13 mouse cellular contexts compared by ENCODE assay signal in the genomic region with DNA sequence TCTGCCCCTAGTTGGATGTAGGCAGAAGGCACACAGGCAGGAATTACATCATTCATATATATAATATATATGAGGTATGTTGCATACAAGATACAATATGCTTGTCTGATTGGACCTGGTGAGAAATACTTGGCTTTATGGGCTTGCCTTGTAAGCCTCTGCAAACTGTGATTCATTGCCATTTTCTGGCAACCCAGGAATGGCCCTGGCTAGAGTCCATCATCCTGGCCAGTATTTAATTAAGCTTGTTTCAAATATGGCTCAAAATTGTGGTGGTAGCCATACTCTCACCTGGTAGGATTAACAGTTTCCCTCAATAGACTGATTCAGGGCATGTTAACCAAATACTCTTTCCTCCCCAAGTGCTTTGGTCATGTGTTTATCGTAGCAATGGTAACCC. TPM values are rescaled to one million over a fixed set of nuclear protein-coding genes. Genes with fewer than 3 reads are reported as not detected.
DNase-seq lines count a peak whose midpoint lies in the region; TF ChIP-seq lines count a peak whose summit lies in the region.
"Had no signal": no experiment of that assay in that cellular context is flagged by ENCODE, and none has a peak within 500 bp of the region (broad histone marks: within the 10 kb centered on the region; RNA-seq: fewer than 3 reads in every experiment).

No protein-coding gene starts in this region.

- WGBS in thymus, adult 2 months: 97% methylated on average over 1 of the region's 1 CpGs

- no peaks in the 10 kb centered on the region for H3K27me3 ChIP-seq in thymus, adult 2 months (ENCODE audit: control insufficient read depth, insufficient read depth, low read length)
- H3K27me3 ChIP-seq: limb, embryonic 15.5 days had no signal

- peak overlapping the region; percentile 51; the same call in 1 of the 2 replicates for H3K27ac ChIP-seq in embryonic fibroblast, embryonic 13.5 days (ENCODE audit: insufficient read depth, low read length)
- H3K27ac ChIP-seq in thymus, adult 2 months (ENCODE audit: control insufficient read depth, insufficient read depth, low read length): no peak overlapping the region
- H3K27ac ChIP-seq: forebrain, embryonic 10.5 days; hindbrain, embryonic 14.5 days; limb, embryonic 15.5 days had no signal

- DNase-seq in MN1 (ENCODE audit: low spot score): peak; percentile 28
- DNase-seq in adrenal gland, adult 2 months: peak; percentile 81
- DNase-seq in cerebellum, adult 18-20 months: peak; percentile 82 to 86
- DNase-seq in thymus, adult 2 months: no peak
- DNase-seq in urinary bladder, postnatal 36 days (ENCODE audit: low spot score in 2 of 2): no peak
- DNase-seq in gastrocnemius, postnatal 10 days: no peak
- DNase-seq: kidney, postnatal 14 days; layer of hippocampus, adult 9-11 months; lung, embryonic 14.5 days had no signal

- TF ChIP-seq POLR2A in embryonic fibroblast, embryonic 13.5 days (IDR thresholded peaks at IDR 0.05; ENCODE audit: low read depth, low read length): no peak
- TF ChIP-seq POLR2A in thymus, adult 2 months (IDR thresholded peaks at IDR 0.05; ENCODE audit: control insufficient read depth, extremely low read depth, insufficient read depth, low read length, poor library complexity): no peak

- peaks cover 54% of the 10 kb centered on the region for H3K36me3 ChIP-seq in thymus, adult 2 months (ENCODE audit: control insufficient read depth, insufficient read depth, low read length)

- peaks cover 8% of the 10 kb centered on the region for H3K4me1 ChIP-seq in embryonic fibroblast, embryonic 13.5 days (ENCODE audit: control insufficient read depth, insufficient read depth, low read length)
- H3K4me1 ChIP-seq in thymus, adult 2 months (replicated peaks; ENCODE audit: control insufficient read depth, insufficient read depth, low read length): no peaks in the 10 kb centered on the region
- H3K4me1 ChIP-seq: limb, embryonic 15.5 days had no signal

- no peak overlapping the region for H3K4me3 ChIP-seq in embryonic fibroblast, embryonic 13.5 days (ENCODE audit: insufficient read depth, low read length)
- H3K4me3 ChIP-seq in thymus, adult 2 months (ENCODE audit: control insufficient read depth, insufficient read depth, low read length): no peak overlapping the region
- H3K4me3 ChIP-seq: forebrain, embryonic 10.5 days; limb, embryonic 15.5 days had no signal

- no peak for TF ChIP-seq CTCF in embryonic fibroblast, embryonic 13.5 days (IDR thresholded peaks at IDR 0.05; ENCODE audit: borderline replicate concordance, insufficient read depth, low read length)
- no peak for TF ChIP-seq CTCF in thymus, adult 2 months (IDR thresholded peaks at IDR 0.05; ENCODE audit: borderline replicate concordance, control insufficient read depth, extremely low read depth, insufficient read depth, low read length, poor library complexity)

RNA-seq across cellular contexts. Expression of gene Actr2, which starts 46.6 kb away (rescaled TPM):
- total RNA-seq in adrenal gland, adult 2 months (2021): 100 to 1,000 TPM; 109 to 140 TPM
- polyA plus RNA-seq in adrenal gland, adult 2 months (2012; rRNA removed): 4.4 and 5.0 TPM in 2 replicates
- polyA plus RNA-seq in embryonic fibroblast, embryonic 13.5 days (2011; ENCODE audit: insufficient read length, low read depth, missing spikeins): 194 and 242 TPM in 2 replicates
- polyA plus RNA-seq in thymus, adult 2 months (2012; rRNA removed): 40.8 and 41.7 TPM in 2 replicates
- 10 to 100 TPM; 51.8 to 60.2 TPM for total RNA-seq in gastrocnemius, postnatal 10 days (2021)

Comparison
In these comparisons a context has a peak if more than half of its experiments do, and no peak if none do; other contexts are left out.
1. DNase-seq: peak in MN1 (single experiment), adrenal gland, adult 2 months (single experiment) and cerebellum, adult 18-20 months (2 of 2); none in thymus, adult 2 months (single experiment), urinary bladder, postnatal 36 days (0 of 2) and gastrocnemius, postnatal 10 days (single experiment).